Mouse (Mus musculus): ENCODE measurements around the gene Fto.
A peak's percentile ranks its signal among the peaks of the same experiment; 100 is the strongest.

Fto gene

GRCm38 (mm10) chr8:91360644-91361357 is 47.5 kb downstream of the Fto start:
- DNase-seq = no peak

GRCm38 (mm10) chr8:91363272-91363860 is 50.0 kb downstream of the Fto start:
- DNase-seq = no peak

GRCm38 (mm10) chr8:91364216-91364615 is 50.9 kb downstream of the Fto start:
- no peak for DNase-seq

- no peak for DNase-seq
Observed at GRCm38 (mm10) chr8:91365804-91366203, 52.5 kb downstream of the Fto start.

GRCm38 (mm10) chr8:91370899-91371298 is 57.6 kb downstream of the Fto start:
- DNase-seq = no peak

GRCm38 (mm10) chr8:91371995-91372394 is 58.7 kb downstream of the Fto start:
- no peak for DNase-seq

- no peak for DNase-seq
Observed at GRCm38 (mm10) chr8:91372780-91373577, 59.7 kb downstream of the Fto start.

GRCm38 (mm10) chr8:91375054-91375938 is 62.0 kb downstream of the Fto start:
- no peak for DNase-seq

- peak; percentile 33 for DNase-seq
Observed at GRCm38 (mm10) chr8:91376785-91377184, 63.5 kb downstream of the Fto start.

GRCm38 (mm10) chr8:91377275-91377674 is 64.0 kb downstream of the Fto start:
- DNase-seq = no peak

GRCm38 (mm10) chr8:91378846-91379499 is 65.6 kb downstream of the Fto start:
- peak; percentile 93 for DNase-seq

GRCm38 (mm10) chr8:91380796-91381542 is 67.6 kb downstream of the Fto start:
- no peak for DNase-seq

- peak; percentile 66 for DNase-seq
Observed at GRCm38 (mm10) chr8:91381543-91382106, 68.3 kb downstream of the Fto start.

GRCm38 (mm10) chr8:91383210-91383609 is 69.9 kb downstream of the Fto start:
- no peak for DNase-seq

GRCm38 (mm10) chr8:91383811-91384210 is 70.5 kb downstream of the Fto start:
- DNase-seq = no peak

- DNase-seq = no peak
Observed at GRCm38 (mm10) chr8:91384389-91384788, 71.1 kb downstream of the Fto start.

GRCm38 (mm10) chr8:91385808-91386207 is 72.5 kb downstream of the Fto start:
- DNase-seq = no peak

GRCm38 (mm10) chr8:91390369-91391020 is 77.2 kb downstream of the Fto start:
- DNase-seq = peak; percentile 39

- peak; percentile 46 for DNase-seq
Observed at GRCm38 (mm10) chr8:91392261-91392660, 78.9 kb downstream of the Fto start.

- DNase-seq = no peak
Observed at GRCm38 (mm10) chr8:91395340-91396055, 82.2 kb downstream of the Fto start.

Measured in kidney, postnatal 14 days (tissue).